Mouse (Mus musculus): ENCODE measurements around the gene Prkcz. TPM values are rescaled to one million over a fixed set of nuclear protein-coding genes. Genes with fewer than 3 reads are reported as not detected.

Prkcz gene
- polyA plus RNA-seq, 1 experiment from 2014 or later, result 6.3 TPM

GRCm38 (mm10) chr4:155279926-155280767 lies 81.0 kb downstream of the Prkcz start:
- Histone ChIP-seq H3K4me1 (replicated peaks) (peaks cover 39% of the 10 kb centered on the region), H3K9ac (no peak overlapping the region), H3K9me3 (replicated peaks) (no peaks in the 10 kb centered on the region), H3K4me3 (no peak overlapping the region), H3K27ac (no peak overlapping the region), H3K27me3 (no peaks in the 10 kb centered on the region), H3K4me2 (no peak overlapping the region), H3K36me3 (no peaks in the 10 kb centered on the region)
- ATAC-seq (replicated peaks; ENCODE audit: insufficient number of reproducible peaks, insufficient read depth, low FRiP score, low read depth), result no peak; the same call in 1 of the 2 replicates
- WGBS, result 48% methylated on average over 16 of the region's 16 CpGs

- H3K4me3 ChIP-seq, result no peak overlapping the region
- WGBS, result 74% methylated on average over 8 of the region's 8 CpGs
- H3K9ac ChIP-seq, result no peak overlapping the region
- ATAC-seq (replicated peaks; ENCODE audit: insufficient number of reproducible peaks, insufficient read depth, low FRiP score, low read depth), result no peak
- no peak overlapping the region for H3K4me2 ChIP-seq
- no peaks in the 10 kb centered on the region for H3K27me3 ChIP-seq
- no peak overlapping the region for H3K27ac ChIP-seq
- H3K9me3 ChIP-seq (replicated peaks), result no peaks in the 10 kb centered on the region
- H3K36me3 ChIP-seq, result no peaks in the 10 kb centered on the region
- H3K4me1 ChIP-seq (replicated peaks), result peaks cover 37% of the 10 kb centered on the region
These were observed 82.1 kb downstream of the Prkcz start for GRCm38 (mm10) chr4:155279054-155279453.

GRCm38 (mm10) chr4:155277963-155278362 lies 83.2 kb downstream of the Prkcz start:
- Histone ChIP-seq H3K9me3 (replicated peaks) (no peaks in the 10 kb centered on the region), H3K4me1 (replicated peaks) (peaks cover 30% of the 10 kb centered on the region), H3K36me3 (no peaks in the 10 kb centered on the region), H3K4me2 (no peak overlapping the region), H3K27me3 (no peaks in the 10 kb centered on the region), H3K27ac (no peak overlapping the region), H3K9ac (no peak overlapping the region), H3K4me3 (no peak overlapping the region)
- WGBS, result 64% methylated on average over 6 of the region's 6 CpGs
- no peak for ATAC-seq (replicated peaks; ENCODE audit: insufficient number of reproducible peaks, insufficient read depth, low FRiP score, low read depth)

GRCm38 (mm10) chr4:155274851-155275250 lies 86.3 kb downstream of the Prkcz start:
- Histone ChIP-seq H3K9ac (no peak overlapping the region), H3K4me1 (replicated peaks) (0 out of 2 replicates have a peak, but pooled peaks cover 2% of the 10 kb centered on the region), H3K27me3 (no peaks in the 10 kb centered on the region), H3K4me2 (no peak overlapping the region), H3K9me3 (replicated peaks) (no peaks in the 10 kb centered on the region), H3K4me3 (no peak overlapping the region), H3K36me3 (no peaks in the 10 kb centered on the region), H3K27ac (no peak overlapping the region)
- no peak for ATAC-seq (replicated peaks; ENCODE audit: insufficient number of reproducible peaks, insufficient read depth, low FRiP score, low read depth)
- WGBS, result 44% methylated on average over 3 of the region's 3 CpGs

- H3K9me3 ChIP-seq (replicated peaks), result no peaks in the 10 kb centered on the region
- H3K9ac ChIP-seq, result no peak overlapping the region
- WGBS, result 41% methylated on average over 5 of the region's 5 CpGs
- ATAC-seq (replicated peaks; ENCODE audit: insufficient number of reproducible peaks, insufficient read depth, low FRiP score, low read depth), result no peak
- H3K4me3 ChIP-seq, result no peak overlapping the region
- H3K27me3 ChIP-seq, result no peaks in the 10 kb centered on the region
- H3K36me3 ChIP-seq, result no peaks in the 10 kb centered on the region
- H3K4me1 ChIP-seq (replicated peaks), result 0 out of 2 replicates have a peak, but pooled peaks cover 2% of the 10 kb centered on the region
- H3K4me2 ChIP-seq, result no peak overlapping the region
- no peak overlapping the region for H3K27ac ChIP-seq
These were observed 86.7 kb downstream of the Prkcz start for GRCm38 (mm10) chr4:155274451-155274850.

- H3K9ac ChIP-seq, result no peak overlapping the region
- H3K4me3 ChIP-seq, result no peak overlapping the region
- H3K4me1 ChIP-seq (replicated peaks), result peaks cover 9% of the 10 kb centered on the region
- H3K27ac ChIP-seq, result no peak overlapping the region
- H3K4me2 ChIP-seq, result no peak overlapping the region
- H3K9me3 ChIP-seq (replicated peaks), result no peaks in the 10 kb centered on the region
- 19% methylated on average over 5 of the region's 5 CpGs for WGBS
- no peaks in the 10 kb centered on the region for H3K27me3 ChIP-seq
- no peaks in the 10 kb centered on the region for H3K36me3 ChIP-seq
- ATAC-seq (replicated peaks; ENCODE audit: insufficient number of reproducible peaks, insufficient read depth, low FRiP score, low read depth), result peak; percentile 51; the same call in 1 of the 2 replicates
These were observed 92.8 kb downstream of the Prkcz start for GRCm38 (mm10) chr4:155268382-155268781.

GRCm38 (mm10) chr4:155267639-155268175 lies 93.5 kb downstream of the Prkcz start:
- H3K4me2 ChIP-seq, result no peak overlapping the region
- no peaks in the 10 kb centered on the region for H3K27me3 ChIP-seq
- ATAC-seq (replicated peaks; ENCODE audit: insufficient number of reproducible peaks, insufficient read depth, low FRiP score, low read depth), result no peak
- no peaks in the 10 kb centered on the region for H3K9me3 ChIP-seq (replicated peaks)
- H3K4me1 ChIP-seq (replicated peaks), result peaks cover 9% of the 10 kb centered on the region
- no peaks in the 10 kb centered on the region for H3K36me3 ChIP-seq
- 43% methylated on average over 12 of the region's 12 CpGs for WGBS
- no peak overlapping the region for H3K9ac ChIP-seq
- no peak overlapping the region for H3K4me3 ChIP-seq
- H3K27ac ChIP-seq, result no peak overlapping the region

GRCm38 (mm10) chr4:155267047-155267543 lies 94.1 kb downstream of the Prkcz start:
- ATAC-seq (replicated peaks; ENCODE audit: insufficient number of reproducible peaks, insufficient read depth, low FRiP score, low read depth), result no peak

GRCm38 (mm10) chr4:155264521-155265321 lies 96.4 kb downstream of the Prkcz start:
- no peaks in the 10 kb centered on the region for H3K27me3 ChIP-seq
- ATAC-seq (replicated peaks; ENCODE audit: insufficient number of reproducible peaks, insufficient read depth, low FRiP score, low read depth), result no peak
- H3K9me3 ChIP-seq (replicated peaks), result no peaks in the 10 kb centered on the region
- no peak overlapping the region for H3K9ac ChIP-seq
- peaks cover 9% of the 10 kb centered on the region for H3K4me1 ChIP-seq (replicated peaks)
- 82% methylated on average over 3 of the region's 3 CpGs for WGBS
- H3K36me3 ChIP-seq, result no peaks in the 10 kb centered on the region
- H3K4me3 ChIP-seq, result no peak overlapping the region
- no peak overlapping the region for H3K4me2 ChIP-seq
- no peak overlapping the region for H3K27ac ChIP-seq

More at GRCm38 (mm10) chr4:155267047-155267543, 94.1 kb downstream of the Prkcz start:
- H3K4me3 ChIP-seq, result no peak overlapping the region
- no peak overlapping the region for H3K27ac ChIP-seq
- H3K9ac ChIP-seq, result no peak overlapping the region
- no peaks in the 10 kb centered on the region for H3K36me3 ChIP-seq
- no peak overlapping the region for H3K4me2 ChIP-seq
- 48% methylated on average over 7 of the region's 7 CpGs for whole genome bisulfite sequencing
- peaks cover 9% of the 10 kb centered on the region for H3K4me1 ChIP-seq (replicated peaks)
- H3K9me3 ChIP-seq (replicated peaks), result no peaks in the 10 kb centered on the region
- no peaks in the 10 kb centered on the region for H3K27me3 ChIP-seq

GRCm38 (mm10) chr4:155252253-155252652 lies 108.9 kb downstream of the Prkcz start:
- peaks cover 5% of the 10 kb centered on the region; the same call in 1 of the 2 replicates for H3K36me3 ChIP-seq
- no peak overlapping the region for H3K9ac ChIP-seq
- H3K27me3 ChIP-seq, result no peaks in the 10 kb centered on the region
- no peak overlapping the region for H3K27ac ChIP-seq
- peaks cover 22% of the 10 kb centered on the region for H3K4me1 ChIP-seq (replicated peaks)
- no peak overlapping the region for H3K4me3 ChIP-seq
- H3K9me3 ChIP-seq (replicated peaks), result no peaks in the 10 kb centered on the region
- WGBS, result 83% methylated on average over 6 of the region's 6 CpGs
- H3K4me2 ChIP-seq, result no peak overlapping the region
- ATAC-seq (replicated peaks; ENCODE audit: insufficient number of reproducible peaks, insufficient read depth, low FRiP score, low read depth), result no peak

GRCm38 (mm10) chr4:155251147-155251546 lies 110.0 kb downstream of the Prkcz start:
- H3K27ac ChIP-seq, result no peak overlapping the region
- WGBS, result 83% methylated on average over 3 of the region's 3 CpGs
- H3K27me3 ChIP-seq, result no peaks in the 10 kb centered on the region

More at GRCm38 (mm10) chr4:155251147-155251546, 110.0 kb downstream of the Prkcz start:
- no peak overlapping the region for H3K9ac ChIP-seq
- H3K4me3 ChIP-seq, result peak overlapping the region; percentile 68; the same call in 1 of the 2 replicates
- H3K4me2 ChIP-seq, result peak overlapping the region; percentile 91
- no peak for ATAC-seq (replicated peaks; ENCODE audit: insufficient number of reproducible peaks, insufficient read depth, low FRiP score, low read depth)
- H3K36me3 ChIP-seq, result peaks cover 1% of the 10 kb centered on the region; the same call in 1 of the 2 replicates
- H3K4me1 ChIP-seq (replicated peaks), result peaks cover 22% of the 10 kb centered on the region
- no peaks in the 10 kb centered on the region for H3K9me3 ChIP-seq (replicated peaks)
